Mouse (Mus musculus) embryo, embryonic 11 days (tissue): ENCODE measurements around the gene Ldb1.
"Not testable (repeated sequence)": the region's sequence is repeated elsewhere in the genome, so short reads cannot be mapped to it uniquely, and the experiment has no call there.

ENCODE experiments used
- DNase-seq: peaks from one replicate; pipeline ENCODE4 v3.0.0-alpha.2; 2015

Ldb1 gene

GRCm38 (mm10) chr19:46026567-46026966 is 18.4 kb downstream of the Ldb1 start:
- no peak for DNase-seq

DNA sequence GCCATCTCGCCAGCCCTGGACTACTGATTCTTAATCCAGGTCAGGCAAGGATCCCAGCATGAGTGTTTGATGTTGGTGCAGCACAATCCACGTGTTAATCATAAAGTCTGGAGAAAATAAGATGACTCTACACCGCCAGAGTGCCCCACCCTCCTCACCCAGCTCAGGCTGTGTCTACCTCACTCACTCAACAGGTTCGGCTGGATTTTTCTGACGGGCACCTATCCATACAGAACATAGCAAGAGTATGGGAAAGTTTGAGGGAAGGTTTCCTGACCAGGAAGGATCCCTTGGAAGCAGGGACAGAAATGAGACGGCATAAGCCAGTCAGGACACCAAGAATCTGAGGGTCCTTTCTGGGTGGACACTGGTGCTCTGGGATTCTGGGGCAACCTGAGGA is 20.1 kb downstream of the Ldb1 start:
- DNase-seq: no peak

DNA sequence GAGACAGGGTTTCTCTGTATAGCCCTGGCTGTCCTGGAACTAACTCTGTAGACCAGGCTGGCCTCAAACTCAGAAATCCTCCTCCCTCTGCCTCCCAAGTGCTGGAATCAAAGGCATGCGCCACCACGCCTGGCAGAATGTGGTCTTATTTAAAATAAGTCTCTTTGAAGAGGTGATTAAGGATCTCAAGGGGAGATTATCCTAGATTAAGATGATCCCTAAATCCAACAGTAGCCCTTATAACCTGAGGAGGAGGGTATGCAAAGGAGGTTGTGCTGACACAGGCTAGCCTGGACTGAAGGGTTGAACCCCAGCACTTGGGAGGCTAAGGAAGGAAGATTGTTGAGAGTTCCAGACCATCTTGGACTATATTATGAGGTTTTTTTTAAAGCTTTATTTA is 29.0 kb downstream of the Ldb1 start:
- no peak for DNase-seq

DNA sequence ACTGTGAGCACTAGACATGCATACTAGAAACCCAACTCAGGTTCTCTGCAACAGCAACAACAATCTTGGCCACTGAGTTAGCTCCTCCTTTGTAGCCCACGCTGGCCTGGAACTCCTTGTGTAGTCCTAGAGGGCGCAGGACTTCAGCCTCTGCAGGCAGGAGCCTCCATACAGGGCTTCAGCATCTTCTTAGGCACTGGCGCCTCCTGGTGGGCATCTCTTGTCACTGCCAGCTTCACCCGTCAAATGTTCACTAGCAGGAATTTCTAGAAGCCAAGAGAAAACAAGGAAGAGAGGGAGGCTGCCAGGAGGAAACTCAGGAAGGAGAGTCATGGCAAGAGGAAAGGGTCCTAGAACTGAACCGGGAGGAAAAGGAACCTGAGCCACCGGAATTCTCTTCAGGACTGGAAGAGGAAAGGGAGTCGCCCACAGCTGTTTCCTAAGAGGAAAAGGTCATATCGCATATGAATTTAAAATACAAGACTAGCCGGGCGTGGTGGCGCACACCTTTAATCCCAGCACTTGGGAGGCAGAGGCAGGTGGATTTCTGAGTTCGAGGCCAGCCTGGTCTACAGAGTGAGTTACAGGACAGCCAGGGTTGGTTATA is 30.3 kb downstream of the Ldb1 start:
- peak; percentile 91 for DNase-seq

- DNase-seq: no peak
Observed at GRCm38 (mm10) chr19:46005680-46006079, 39.3 kb downstream of the Ldb1 start.

- DNase-seq: no peak
Observed at GRCm38 (mm10) chr19:46004814-46005466, 40.1 kb downstream of the Ldb1 start.

- DNase-seq: peak; percentile 86
Observed at GRCm38 (mm10) chr19:46003371-46004226, 41.4 kb downstream of the Ldb1 start, which contains the start of gene Hps6. Gene Hps6 (plus strand): TSS chr19:46003508.

DNA sequence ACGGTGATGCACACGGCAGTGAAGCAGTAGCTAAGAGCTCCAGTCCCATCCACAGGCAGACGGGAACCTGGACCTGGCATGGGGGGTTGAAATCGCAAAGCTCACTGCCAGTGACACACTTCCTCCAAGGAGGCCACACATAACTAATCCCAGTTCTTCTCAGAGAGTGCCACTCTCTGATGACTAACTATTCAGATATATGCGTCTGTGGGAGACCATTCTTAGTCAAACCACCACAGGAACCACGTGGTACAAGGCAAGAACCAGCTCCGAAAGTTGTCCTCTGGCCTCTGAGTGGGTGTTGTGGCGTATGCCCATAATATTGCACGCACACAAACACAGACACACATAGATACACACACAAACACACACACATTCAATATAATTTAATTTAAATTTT is 42.7 kb downstream of the Ldb1 start:
- no peak for DNase-seq

DNA sequence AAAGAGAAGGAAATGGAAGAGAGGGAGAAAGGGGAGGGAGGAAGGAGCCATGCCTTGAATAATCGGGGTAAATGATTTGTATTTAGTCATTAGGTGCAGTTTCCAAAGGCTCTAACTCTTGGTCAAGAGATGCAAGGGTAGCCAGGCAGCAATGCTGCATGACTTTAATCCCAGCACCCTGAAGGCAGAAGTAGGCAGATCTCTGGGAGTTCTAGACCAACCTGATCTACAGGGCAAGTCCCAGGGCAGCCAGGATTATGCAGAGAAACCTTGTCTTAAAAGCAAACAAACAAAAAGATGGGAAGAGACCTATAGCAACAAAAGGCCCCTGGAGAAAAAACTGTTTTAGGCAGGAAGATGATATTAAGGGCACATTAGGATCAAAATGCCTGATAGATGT is 45.6 kb downstream of the Ldb1 start:
- no peak for DNase-seq

DNA sequence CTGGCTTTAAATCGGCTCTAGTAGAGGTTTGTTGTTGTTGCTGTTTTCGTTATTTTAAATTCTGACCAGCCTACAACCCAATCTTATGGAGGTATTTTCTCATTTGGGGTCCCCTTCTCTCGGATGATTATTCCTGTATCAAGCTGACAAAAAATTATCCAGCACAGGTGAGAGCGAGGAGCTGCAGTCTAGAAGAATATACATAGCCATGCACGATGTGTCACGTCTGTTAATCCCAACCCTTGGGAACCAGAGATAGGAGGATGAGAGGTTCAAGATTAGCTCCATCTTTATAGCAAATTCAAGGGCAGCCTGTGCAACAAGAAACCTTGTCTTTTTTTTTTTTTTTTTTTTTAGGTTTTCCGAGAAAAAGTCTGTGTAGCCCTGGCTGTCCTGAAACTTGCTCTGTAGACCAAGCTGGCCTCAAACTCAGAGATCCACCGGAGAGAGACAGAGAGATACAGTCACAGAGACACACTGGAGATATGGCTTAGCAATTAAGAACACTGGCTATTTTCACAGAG is 46.3 kb downstream of the Ldb1 start:
- DNase-seq: no peak

- DNase-seq: peak; percentile 95
Observed at GRCm38 (mm10) chr19:45997785-45998693, 47.0 kb downstream of the Ldb1 start, which contains the start of gene Armh3. Gene Armh3 (minus strand): TSS chr19:45998488.

- DNase-seq: peak; percentile 18
Observed at GRCm38 (mm10) chr19:45997365-45997764, 47.6 kb downstream of the Ldb1 start.

GRCm38 (mm10) chr19:45993981-45994737 is 50.9 kb downstream of the Ldb1 start:
- no peak for DNase-seq

- DNase-seq: not testable (repeated sequence)
Observed at GRCm38 (mm10) chr19:45993441-45993840, 51.6 kb downstream of the Ldb1 start.

GRCm38 (mm10) chr19:45991171-45991570 is 53.8 kb downstream of the Ldb1 start:
- DNase-seq: no peak

DNA sequence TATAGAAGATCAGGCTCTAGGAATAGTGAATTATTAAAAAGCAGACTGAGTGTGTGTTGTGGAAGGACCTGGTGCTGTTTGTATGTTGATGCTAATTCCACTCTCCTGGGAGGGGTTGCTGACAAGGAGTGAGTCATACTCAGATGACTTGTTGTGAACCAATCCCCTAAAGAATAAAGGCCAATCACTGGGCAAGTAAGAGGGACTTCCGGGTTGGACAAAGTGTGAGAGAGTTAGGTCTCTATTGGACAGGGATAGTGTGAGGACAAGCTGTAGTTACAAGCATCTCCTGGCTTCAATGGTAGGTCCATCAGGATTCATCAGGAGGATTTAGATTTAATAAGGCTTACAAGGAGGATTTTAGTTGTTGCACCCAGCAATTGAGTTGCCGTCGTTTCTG is 56.8 kb downstream of the Ldb1 start:
- no peak for DNase-seq

- DNase-seq: no peak
Observed at GRCm38 (mm10) chr19:45984379-45984778, 60.6 kb downstream of the Ldb1 start.
